11 mouse cellular contexts compared by ENCODE assay signal in the genomic region with DNA sequence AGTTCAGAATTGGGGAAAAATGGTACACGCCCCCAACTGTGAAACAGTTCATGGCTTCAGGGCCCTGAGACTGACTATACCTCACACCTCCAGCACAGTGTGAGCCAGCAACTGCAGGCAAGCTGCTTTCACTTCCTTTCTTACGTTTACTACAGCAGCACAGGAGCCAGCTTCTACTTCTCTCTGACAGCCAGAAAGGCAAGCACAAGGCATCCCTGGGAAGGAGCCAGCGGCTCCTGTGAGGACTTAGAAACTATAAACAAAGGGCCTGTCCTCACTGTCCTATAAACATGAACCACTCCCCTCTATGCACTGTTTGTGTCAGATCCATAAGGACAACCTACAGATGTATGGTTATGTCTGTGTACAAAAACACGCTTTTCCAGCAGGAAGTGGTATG.
A peak's percentile ranks its signal among the peaks of the same experiment; 100 is the strongest.
DNase-seq lines count a peak whose midpoint lies in the region; ATAC-seq and TF ChIP-seq lines count a peak whose summit lies in the region.
"Had no signal": no experiment of that assay in that cellular context is flagged by ENCODE, and none has a peak within 500 bp of the region (broad histone marks: within the 10 kb centered on the region; RNA-seq: fewer than 3 reads in every experiment).

No protein-coding gene starts in this region.

- no peaks in the 10 kb centered on the region for H3K27me3 ChIP-seq in lung, embryonic 15.5 days
- H3K27me3 ChIP-seq in intestine, embryonic 15.5 days (replicated peaks) = no peaks in the 10 kb centered on the region
- no peaks in the 10 kb centered on the region for H3K27me3 ChIP-seq in splenic B cell, adult 2 months (ENCODE audit: control insufficient read depth, insufficient read depth, low read length, poor library complexity, severe bottlenecking)

- H3K36me3 ChIP-seq in lung, embryonic 15.5 days = peaks cover 14% of the 10 kb centered on the region
- H3K36me3 ChIP-seq in intestine, embryonic 15.5 days = no peaks in the 10 kb centered on the region
- H3K36me3 ChIP-seq in splenic B cell, adult 2 months (ENCODE audit: control insufficient read depth, insufficient read depth, low read length, poor library complexity, severe bottlenecking) = peaks cover 8% of the 10 kb centered on the region

- H3K4me3 ChIP-seq in lung, embryonic 15.5 days = no peak overlapping the region
- H3K4me3 ChIP-seq in bone marrow, adult 2 months (replicated peaks; ENCODE audit: control insufficient read depth, low read depth, low read length) = no peak overlapping the region
- no peak overlapping the region for H3K4me3 ChIP-seq in intestine, embryonic 15.5 days (replicated peaks)

- WGBS in lung, embryonic 15.5 days = 37% methylated on average over 4 of the region's 4 CpGs
- WGBS in bone marrow, adult 2 months = 50% methylated on average over 4 of the region's 4 CpGs
- 49% methylated on average over 4 of the region's 4 CpGs for WGBS in intestine, embryonic 15.5 days

- H3K4me1 ChIP-seq in lung, embryonic 15.5 days = peaks cover 23% of the 10 kb centered on the region
- H3K4me1 ChIP-seq in bone marrow, adult 2 months (ENCODE audit: control insufficient read depth, insufficient read depth, low read length) = peaks cover 2% of the 10 kb centered on the region; the same call in 1 of the 2 replicates
- H3K4me1 ChIP-seq in intestine, embryonic 15.5 days (replicated peaks) = no peaks in the 10 kb centered on the region; the same call in 1 of the 2 replicates

- H3K9me3 ChIP-seq in lung, embryonic 15.5 days = no peaks in the 10 kb centered on the region
- no peaks in the 10 kb centered on the region for H3K9me3 ChIP-seq in intestine, embryonic 15.5 days
- H3K9me3 ChIP-seq: G1E had no signal

- no peak overlapping the region for H3K9ac ChIP-seq in lung, embryonic 15.5 days
- no peak overlapping the region for H3K9ac ChIP-seq in intestine, embryonic 15.5 days

- H3K4me2 ChIP-seq in lung, embryonic 15.5 days = no peak overlapping the region
- H3K4me2 ChIP-seq in intestine, embryonic 15.5 days (replicated peaks) = no peak overlapping the region

- peak overlapping the region; percentile 62 for H3K27ac ChIP-seq in lung, embryonic 15.5 days
- peak overlapping the region; percentile 50; the same call in 1 of the 2 replicates for H3K27ac ChIP-seq in bone marrow, adult 2 months (ENCODE audit: control insufficient read depth, insufficient read depth, low read depth, low read length, poor library complexity)
- no peak overlapping the region for H3K27ac ChIP-seq in intestine, embryonic 15.5 days

- TF ChIP-seq POLR2A in bone marrow, adult 2 months (IDR thresholded peaks at IDR 0.05; ENCODE audit: borderline replicate concordance, control insufficient read depth, low read depth, low read length) = no peak

- no peak for DNase-seq in lung, postnatal 25 days (ENCODE audit: low spot score)
- DNase-seq in splenic B cell, adult 2 months (ENCODE audit: low read depth, low spot score) = peak; percentile 65
- DNase-seq in kidney, postnatal 4 days = no peak
- DNase-seq in ovary, postnatal 36 days (ENCODE audit: low spot score) = no peak
- DNase-seq: gastrocnemius, postnatal 25 days; heart, postnatal 14 days; kidney, postnatal 14 days had no signal

- no peak for TF ChIP-seq CTCF in bone marrow, adult 2 months (IDR thresholded peaks at IDR 0.05; ENCODE audit: control insufficient read depth, insufficient read depth, low read length)

- ATAC-seq in lung, embryonic 15.5 days (ENCODE audit: borderline replicate concordance, extremely low read depth, low FRiP score, low TSS enrichment) = peak; percentile 85
- 0 out of 2 replicates have a peak, but pooled peaks have one; percentile 31 for ATAC-seq in intestine, embryonic 15.5 days
